Mouse (Mus musculus) thymus, adult 2 months (tissue): ENCODE results near the gene Rnf40. TPM values are rescaled to one million over a fixed set of nuclear protein-coding genes. Genes with fewer than 3 reads are reported as not detected.

Experiments used
- DNase-seq: peaks from one replicate; pipeline ENCODE4 v3.0.0; 2021
- H3K27ac ChIP-seq: fragments of 200-500 bp; 2 replicates; pipeline ENCODE4 v1.5.1; 2012; ENCODE audit warnings: low read length, control low read depth; ENCODE audit not compliant: control insufficient read depth, insufficient read depth
- H3K27me3 ChIP-seq: fragments of 200-500 bp; 2 replicates; pipeline ENCODE4 v1.6.1; 2012; ENCODE audit warnings: mild to moderate bottlenecking, low read length, moderate library complexity, mixed read lengths; ENCODE audit not compliant: control insufficient read depth, insufficient read depth
- H3K36me3 ChIP-seq: fragments of 200-500 bp; 2 replicates; pipeline ENCODE4 v1.6.1; 2012; ENCODE audit warnings: mild to moderate bottlenecking, low read length, moderate library complexity; ENCODE audit not compliant: control insufficient read depth, insufficient read depth
- H3K4me1 ChIP-seq: fragments of 200-500 bp; replicated peaks from 2 replicates; pipeline ENCODE4 v1.6.1; 2012; ENCODE audit warnings: low read length; ENCODE audit not compliant: control insufficient read depth, insufficient read depth
- H3K4me3 ChIP-seq: fragments of 200-500 bp; 2 replicates; pipeline ENCODE4 v1.5.1; 2012; ENCODE audit warnings: mild to moderate bottlenecking, low read length, control low read depth, moderate library complexity; ENCODE audit not compliant: control insufficient read depth, insufficient read depth
- CTCF ChIP-seq: fragments of 200-500 bp; IDR thresholded peaks from 2 replicates; pipeline ENCODE4 v1.5.1; 2012; ENCODE audit warnings: mild to moderate bottlenecking, control low read depth, low read length, moderate library complexity, borderline replicate concordance; ENCODE audit not compliant: control insufficient read depth, poor library complexity, insufficient read depth; ENCODE audit errors: extremely low read depth
- POLR2A ChIP-seq: fragments of 200-500 bp; IDR thresholded peaks from 2 replicates; pipeline ENCODE4 v1.6.1; 2012; ENCODE audit warnings: mild to moderate bottlenecking, low read length, control low read depth, moderate library complexity; ENCODE audit not compliant: control insufficient read depth, poor library complexity, insufficient read depth; ENCODE audit errors: extremely low read depth
- WGBS: fragments of 180-500 bp; shearing (Covaris S2); methylation state at CpG from one replicate; pipeline ENCODE4 v1.1.7; 2018; 5-methylcytosine and 5-hydroxymethylcytosine counted together
- polyA plus RNA-seq: library from polyadenylated mRNA; depleted of rRNA; stranded (reverse); fragments of >200 nt; gene quantifications from 2 replicates; pipeline ENCODE4 v1.2.3, GENCODE M21; 2012

Rnf40 gene
- polyA plus RNA-seq, 1 experiment = 65.9 TPM

- 94% methylated on average over 6 of the region's 6 CpGs for WGBS
- Histone ChIP-seq H3K36me3 (peaks cover 11% of the 10 kb centered on the region), H3K4me1 (no peaks in the 10 kb centered on the region), H3K27me3 (no peaks in the 10 kb centered on the region), H3K4me3 (no peak overlapping the region), H3K27ac (no peak overlapping the region)
- TF ChIP-seq CTCF (no peak), POLR2A (no peak)
- no peak for DNase-seq
Measured at GRCm38 (mm10) chr7:127564381-127565150, 24.0 kb upstream of the Rnf40 start.

- H3K4me3 ChIP-seq = peak within 1 kb of the TSS; percentile 70
- peak within 1 kb of the TSS; percentile 69 for H3K27ac ChIP-seq
- H3K36me3 ChIP-seq = peaks cover 10% of the 10 kb centered on the region; the same call in 1 of the 2 replicates
- DNase-seq = peak; percentile 90
- under 1% methylated on average over 17 of the region's 17 CpGs for WGBS
- H3K27me3 ChIP-seq = no peaks in the 10 kb centered on the region
- TF ChIP-seq CTCF (no peak), POLR2A (peak; percentile 60)
- H3K4me1 ChIP-seq = peaks cover 10% of the 10 kb centered on the region
Measured at GRCm38 (mm10) chr7:127572895-127573471, 15.6 kb upstream of the Rnf40 start, which contains the start of gene Phkg2. Gene Phkg2 (plus strand): TSS chr7:127573340.

DNA sequence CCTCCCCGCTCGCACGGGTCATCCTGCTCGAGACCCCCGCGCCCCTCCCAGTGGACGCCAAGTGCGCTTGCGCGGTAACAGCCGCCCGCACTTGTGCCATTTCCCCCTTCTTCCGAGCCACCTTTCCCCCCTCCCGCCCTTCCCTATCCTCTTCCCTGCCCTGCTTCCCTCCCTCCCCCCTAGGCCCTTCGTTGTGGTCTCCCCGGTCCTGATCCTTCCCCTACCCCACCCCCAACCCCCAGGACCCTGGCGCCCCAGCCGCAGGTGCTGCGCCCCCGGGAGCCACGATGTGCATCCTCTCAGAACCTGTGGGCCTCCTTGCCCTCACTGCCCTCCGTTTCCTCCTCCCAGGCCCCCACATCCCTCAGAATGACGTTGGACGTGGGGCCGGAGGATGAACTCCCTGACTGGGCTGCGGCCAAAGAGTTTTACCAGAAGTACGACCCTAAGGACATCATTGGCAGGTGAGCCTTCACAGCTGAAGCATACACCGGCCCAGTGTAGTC lies 15.0 kb upstream of the Rnf40 start:
- Histone ChIP-seq H3K36me3 (peaks cover 11% of the 10 kb centered on the region; the same call in 1 of the 2 replicates), H3K27ac (peak overlapping the region; percentile 13; the same call in 1 of the 2 replicates), H3K4me1 (peaks cover 10% of the 10 kb centered on the region), H3K27me3 (no peaks in the 10 kb centered on the region), H3K4me3 (peak overlapping the region; percentile 70)
- WGBS = 1% methylated on average over 26 of the region's 28 CpGs
- no peak for TF ChIP-seq POLR2A
- no peak for TF ChIP-seq CTCF
- DNase-seq = peak; percentile 41

GRCm38 (mm10) chr7:127574115-127574514 lies 14.5 kb upstream of the Rnf40 start:
- TF ChIP-seq POLR2A (no peak), CTCF (no peak)
- no peaks in the 10 kb centered on the region for H3K27me3 ChIP-seq
- 0 out of 2 replicates have a peak overlapping the region, but pooled peaks have one; percentile 8 for H3K4me3 ChIP-seq
- H3K27ac ChIP-seq = peak overlapping the region; percentile 52
- peaks cover 14% of the 10 kb centered on the region; the same call in 1 of the 2 replicates for H3K36me3 ChIP-seq
- DNase-seq = no peak
- H3K4me1 ChIP-seq = peaks cover 10% of the 10 kb centered on the region
- 6% methylated on average over 7 of the region's 7 CpGs for WGBS

GRCm38 (mm10) chr7:127583260-127583659 lies 5.3 kb upstream of the Rnf40 start:
- peaks cover 4% of the 10 kb centered on the region for H3K4me1 ChIP-seq
- H3K4me3 ChIP-seq = no peak overlapping the region
- DNase-seq = no peak
- H3K36me3 ChIP-seq = peaks cover 43% of the 10 kb centered on the region
- H3K27me3 ChIP-seq = no peaks in the 10 kb centered on the region
- WGBS = 98% methylated on average over 6 of the region's 6 CpGs
- H3K27ac ChIP-seq = no peak overlapping the region
- TF ChIP-seq CTCF (no peak), POLR2A (no peak)

GRCm38 (mm10) chr7:127585031-127585430 lies 3.5 kb upstream of the Rnf40 start:
- Histone ChIP-seq H3K4me1 (peaks cover 13% of the 10 kb centered on the region), H3K4me3 (no peak overlapping the region), H3K27ac (no peak overlapping the region), H3K27me3 (no peaks in the 10 kb centered on the region), H3K36me3 (peaks cover 33% of the 10 kb centered on the region)
- no peak for TF ChIP-seq CTCF
- TF ChIP-seq POLR2A = no peak
- no peak for DNase-seq
- WGBS = 80% methylated on average over 7 of the region's 7 CpGs
